Mouse (Mus musculus): ENCODE measurements around the gene Mfsd11. TPM values are rescaled to one million over a fixed set of nuclear protein-coding genes. Genes with fewer than 3 reads are reported as not detected.
"Not testable (repeated sequence)": the region's sequence is repeated elsewhere in the genome, so short reads cannot be mapped to it uniquely, and the experiment has no call there.

The Mfsd11 gene
- polyA plus RNA-seq, 1 experiment from 2014 or later = 39.0 TPM

DNA sequence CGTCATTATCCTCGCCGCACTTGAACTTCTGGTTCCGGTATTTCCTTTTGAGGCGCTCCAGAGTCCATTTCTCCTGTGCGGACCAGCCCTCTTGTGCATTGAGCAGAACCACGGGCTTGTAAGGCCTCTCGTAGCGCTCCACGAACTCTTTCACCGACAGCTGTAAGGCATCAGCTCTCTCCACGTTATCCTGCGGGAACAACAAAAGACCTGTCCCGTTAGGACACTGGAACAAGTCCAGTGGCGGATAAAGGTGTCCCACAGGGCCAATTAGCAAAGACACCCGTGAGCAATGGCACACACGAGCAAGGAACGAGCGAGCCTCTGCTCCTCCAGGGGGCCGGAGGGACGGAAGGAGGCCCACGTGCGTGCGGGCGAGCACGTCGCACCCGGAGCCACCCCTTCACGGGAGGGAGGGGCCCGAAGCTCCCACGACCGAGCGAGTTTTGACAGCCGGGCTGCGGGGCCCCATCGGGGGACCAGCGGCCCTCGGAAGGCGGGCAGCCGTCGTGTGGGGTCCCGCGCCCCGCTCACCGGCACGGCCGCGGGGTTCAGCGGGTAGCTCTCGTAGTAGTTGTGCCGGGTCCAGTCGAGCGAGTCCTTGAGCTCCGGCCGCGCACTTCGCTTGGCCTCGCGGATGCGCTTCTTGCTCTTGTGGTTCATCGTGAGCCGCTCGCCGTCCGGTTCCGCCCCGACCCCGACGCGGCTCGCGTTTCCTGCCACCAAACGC, 9.5 kb upstream of the Mfsd11 start:
- Histone ChIP-seq H3K27ac (ENCODE audit: low read length) (peak overlapping the region; percentile 100), H3K4me2 (ENCODE audit: low read depth, low read length) (peak overlapping the region; percentile 89), H3K9me3 (replicated peaks; ENCODE audit: control insufficient read depth, low read length) (no peaks in the 10 kb centered on the region), H3K9ac (ENCODE audit: low read length) (peak overlapping the region; percentile 97), H3K4me1 (ENCODE audit: control insufficient read depth, insufficient read depth, low read length) (peaks cover 30% of the 10 kb centered on the region), H3K4me3 (ENCODE audit: low read length) (peak overlapping the region; percentile 79), H3K27me3 (ENCODE audit: control insufficient read depth, insufficient read depth, low read length) (no peaks in the 10 kb centered on the region), H3K36me3 (ENCODE audit: control insufficient read depth, insufficient read depth) (peaks cover 34% of the 10 kb centered on the region)
- peak; percentile 59 for ATAC-seq (replicated peaks; ENCODE audit: extremely low read depth, insufficient read depth, low FRiP score)
- WGBS = under 1% methylated on average over 70 of the region's 73 CpGs

GRCm38 (mm10) chr11:116843261-116844233, 8.7 kb upstream of the Mfsd11 start, which contains the start of the genes Mettl23 and Jmjd6:
Gene Mettl23 (plus strand): TSS chr11:116843278.
Gene Jmjd6 (minus strand): TSS chr11:116843449.
- Histone ChIP-seq H3K4me3 (ENCODE audit: low read length) (peak within 1 kb of the TSS; percentile 79), H3K27me3 (ENCODE audit: control insufficient read depth, insufficient read depth, low read length) (no peaks in the 10 kb centered on the region), H3K27ac (ENCODE audit: low read length) (peak within 1 kb of the TSS; percentile 100), H3K36me3 (ENCODE audit: control insufficient read depth, insufficient read depth) (peaks cover 30% of the 10 kb centered on the region), H3K4me2 (ENCODE audit: low read depth, low read length) (peak within 1 kb of the TSS; percentile 89), H3K4me1 (ENCODE audit: control insufficient read depth, insufficient read depth, low read length) (peaks cover 30% of the 10 kb centered on the region), H3K9me3 (replicated peaks; ENCODE audit: control insufficient read depth, low read length) (no peaks in the 10 kb centered on the region), H3K9ac (ENCODE audit: low read length) (peak within 1 kb of the TSS; percentile 97)
- under 1% methylated on average over 72 of the region's 72 CpGs for WGBS
- peak; percentile 94 for ATAC-seq (replicated peaks; ENCODE audit: extremely low read depth, insufficient read depth, low FRiP score)

DNA sequence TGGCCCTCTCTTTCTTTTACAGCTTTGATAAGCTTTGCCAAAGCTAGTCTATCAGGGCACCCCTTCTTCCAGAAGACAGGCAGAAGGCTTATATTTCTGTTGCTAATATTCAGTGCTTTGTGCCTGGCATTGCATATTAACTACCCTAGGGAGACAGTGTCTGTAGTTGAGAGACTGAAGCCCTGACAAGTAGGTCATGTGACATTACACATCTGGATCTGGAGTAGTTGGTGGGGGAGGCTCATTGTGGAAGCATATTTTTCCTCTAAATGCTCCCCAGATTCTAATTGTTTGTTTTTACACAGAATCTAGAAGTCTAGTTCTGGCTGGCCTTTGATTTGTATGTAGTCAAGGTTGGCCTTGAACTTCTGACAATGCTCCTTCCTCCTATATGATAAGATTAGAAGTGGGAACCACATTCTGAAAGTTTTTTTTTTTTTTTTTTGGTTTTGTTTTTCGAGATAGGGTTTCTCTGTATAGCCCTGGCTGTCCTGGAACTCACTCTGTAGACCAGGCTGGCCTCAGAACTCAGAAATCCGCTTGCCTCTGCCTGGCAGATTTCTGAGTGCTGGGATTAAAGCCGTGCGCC, 5.6 kb upstream of the Mfsd11 start:
- Histone ChIP-seq H3K27ac (ENCODE audit: low read length) (no peak overlapping the region), H3K4me2 (ENCODE audit: low read depth, low read length) (no peak overlapping the region), H3K4me1 (ENCODE audit: control insufficient read depth, insufficient read depth, low read length) (peaks cover 15% of the 10 kb centered on the region), H3K27me3 (ENCODE audit: control insufficient read depth, insufficient read depth, low read length) (no peaks in the 10 kb centered on the region), H3K9me3 (replicated peaks; ENCODE audit: control insufficient read depth, low read length) (no peaks in the 10 kb centered on the region), H3K36me3 (ENCODE audit: control insufficient read depth, insufficient read depth) (peaks cover 21% of the 10 kb centered on the region), H3K4me3 (ENCODE audit: low read length) (no peak overlapping the region), H3K9ac (ENCODE audit: low read length) (no peak overlapping the region)
- 82% methylated on average over 4 of the region's 4 CpGs for WGBS
- no peak for ATAC-seq (replicated peaks; ENCODE audit: extremely low read depth, insufficient read depth, low FRiP score)

- Histone ChIP-seq H3K36me3 (ENCODE audit: control insufficient read depth, insufficient read depth) (peaks cover 24% of the 10 kb centered on the region), H3K27ac (ENCODE audit: low read length) (no peak overlapping the region), H3K9me3 (replicated peaks; ENCODE audit: control insufficient read depth, low read length) (no peaks in the 10 kb centered on the region), H3K4me1 (ENCODE audit: control insufficient read depth, insufficient read depth, low read length) (peaks cover 14% of the 10 kb centered on the region), H3K4me3 (ENCODE audit: low read length) (no peak overlapping the region), H3K4me2 (ENCODE audit: low read depth, low read length) (no peak overlapping the region), H3K27me3 (ENCODE audit: control insufficient read depth, insufficient read depth, low read length) (no peaks in the 10 kb centered on the region), H3K9ac (ENCODE audit: low read length) (no peak overlapping the region)
- no peak for ATAC-seq (replicated peaks; ENCODE audit: extremely low read depth, insufficient read depth, low FRiP score)
- 90% methylated on average over 3 of the region's 3 CpGs for WGBS
Observed at GRCm38 (mm10) chr11:116847187-116848085, 4.8 kb upstream of the Mfsd11 start.

DNA sequence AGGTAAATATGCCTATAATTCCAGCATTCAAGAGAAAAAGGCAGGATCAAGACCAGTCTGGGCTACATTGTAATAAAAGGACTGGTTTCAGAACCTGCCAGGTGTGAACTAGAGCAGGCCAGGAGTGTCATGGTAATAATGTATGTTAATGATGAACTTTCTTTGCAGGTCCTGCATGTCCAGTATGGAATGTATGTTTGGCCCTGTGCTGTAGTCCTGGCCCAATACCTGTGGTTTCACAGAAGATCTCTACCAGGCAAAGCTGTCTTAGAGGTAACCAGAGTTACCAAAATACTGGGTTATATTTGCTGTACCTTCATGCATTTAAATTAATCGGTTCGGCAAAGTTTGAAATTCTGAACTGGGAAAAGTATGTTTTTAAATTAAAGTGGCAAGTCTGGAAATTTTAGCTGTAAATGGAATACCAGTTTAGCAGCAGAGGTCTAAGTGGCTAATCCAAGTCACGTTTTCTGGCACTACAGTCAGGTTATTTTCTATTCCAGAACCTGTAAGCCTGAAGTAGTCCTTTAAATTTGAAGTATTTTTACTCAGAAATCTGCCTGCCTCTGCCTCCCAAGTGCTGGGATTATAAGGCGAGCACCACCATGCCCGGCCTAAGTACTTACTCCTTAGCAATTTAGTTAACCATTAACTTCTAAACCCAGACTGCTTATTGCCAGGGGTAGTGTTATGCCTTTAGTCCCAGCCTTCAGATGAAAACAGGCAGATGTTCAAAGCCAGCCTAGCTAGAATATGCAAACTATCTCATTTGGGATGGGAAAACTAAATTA, 4.0 kb upstream of the Mfsd11 start:
- Histone ChIP-seq H3K4me3 (ENCODE audit: low read length) (no peak overlapping the region), H3K4me1 (ENCODE audit: control insufficient read depth, insufficient read depth, low read length) (peaks cover 14% of the 10 kb centered on the region), H3K36me3 (ENCODE audit: control insufficient read depth, insufficient read depth) (peaks cover 24% of the 10 kb centered on the region), H3K4me2 (ENCODE audit: low read depth, low read length) (no peak overlapping the region), H3K27me3 (ENCODE audit: control insufficient read depth, insufficient read depth, low read length) (no peaks in the 10 kb centered on the region), H3K9me3 (replicated peaks; ENCODE audit: control insufficient read depth, low read length) (no peaks in the 10 kb centered on the region), H3K9ac (ENCODE audit: low read length) (no peak overlapping the region), H3K27ac (ENCODE audit: low read length) (no peak overlapping the region)
- WGBS = 82% methylated on average over 5 of the region's 5 CpGs
- ATAC-seq (replicated peaks; ENCODE audit: extremely low read depth, insufficient read depth, low FRiP score) = no peak

GRCm38 (mm10) chr11:116848877-116849178, 3.4 kb upstream of the Mfsd11 start:
- H3K27me3 ChIP-seq (ENCODE audit: control insufficient read depth, insufficient read depth, low read length); H3K9ac ChIP-seq (ENCODE audit: low read length); H3K4me3 ChIP-seq (ENCODE audit: low read length); ATAC-seq (replicated peaks; ENCODE audit: extremely low read depth, insufficient read depth, low FRiP score); H3K27ac ChIP-seq (ENCODE audit: low read length); H3K4me2 ChIP-seq (ENCODE audit: low read depth, low read length); H3K9me3 ChIP-seq (replicated peaks; ENCODE audit: control insufficient read depth, low read length): not testable (repeated sequence)
- 67% methylated on average over 2 of the region's 2 CpGs for WGBS
- Histone ChIP-seq H3K4me1 (ENCODE audit: control insufficient read depth, insufficient read depth, low read length) (peaks cover 14% of the 10 kb centered on the region), H3K36me3 (ENCODE audit: control insufficient read depth, insufficient read depth) (peaks cover 24% of the 10 kb centered on the region)

DNA sequence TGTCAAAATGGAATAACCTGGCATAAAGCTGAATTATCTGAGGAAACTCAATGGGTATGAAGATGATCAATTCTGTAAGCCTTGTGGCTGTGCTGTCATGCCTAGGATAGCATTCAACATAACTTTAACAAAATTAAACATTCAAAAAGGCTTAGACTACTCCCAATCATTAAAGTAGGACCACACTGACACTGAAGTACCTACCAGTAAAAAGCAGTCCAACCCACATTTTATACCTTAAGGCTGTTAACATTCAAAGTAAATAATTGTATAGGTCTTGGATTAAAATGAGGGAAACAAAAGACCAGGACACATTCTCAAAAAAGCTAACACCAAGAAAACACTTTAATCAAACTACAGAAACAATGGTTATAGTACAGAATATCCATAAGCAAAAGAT, 2.7 kb upstream of the Mfsd11 start:
- no peak overlapping the region for H3K4me3 ChIP-seq (ENCODE audit: low read length)

DNA sequence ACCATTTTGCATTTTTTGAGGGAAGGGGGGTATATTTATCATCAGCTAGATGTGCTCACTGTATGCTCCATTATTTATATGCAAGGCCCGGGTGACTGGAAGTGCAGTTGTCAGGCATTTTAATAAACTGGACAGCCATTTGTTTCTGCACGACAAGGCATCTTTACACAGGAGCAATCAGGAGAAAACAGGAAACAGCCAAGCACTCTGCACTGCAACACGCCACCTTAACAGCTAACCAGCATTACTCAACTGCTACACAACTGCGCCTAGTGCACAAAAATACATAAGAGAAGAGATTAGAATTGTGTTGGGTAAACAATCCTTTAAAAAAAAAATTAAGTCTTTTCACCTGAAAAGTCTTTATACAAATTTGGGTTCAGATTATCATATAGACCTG, 2.2 kb upstream of the Mfsd11 start:
- H3K9me3 ChIP-seq (replicated peaks; ENCODE audit: control insufficient read depth, low read length) = no peaks in the 10 kb centered on the region
- H3K4me1 ChIP-seq (ENCODE audit: control insufficient read depth, insufficient read depth, low read length) = peaks cover 16% of the 10 kb centered on the region
- no peak for ATAC-seq (replicated peaks; ENCODE audit: extremely low read depth, insufficient read depth, low FRiP score)
- 36% methylated on average over 4 of the region's 4 CpGs for WGBS
- no peaks in the 10 kb centered on the region for H3K27me3 ChIP-seq (ENCODE audit: control insufficient read depth, insufficient read depth, low read length)
- peaks cover 24% of the 10 kb centered on the region for H3K36me3 ChIP-seq (ENCODE audit: control insufficient read depth, insufficient read depth)
- H3K9ac ChIP-seq (ENCODE audit: low read length) = peak overlapping the region; percentile 99
- H3K4me2 ChIP-seq (ENCODE audit: low read depth, low read length) = peak overlapping the region; percentile 69
- H3K4me3 ChIP-seq (ENCODE audit: low read length) = peak overlapping the region; percentile 30
- H3K27ac ChIP-seq (ENCODE audit: low read length) = no peak overlapping the region

More for the DNA sequence above, 2.7 kb upstream of the Mfsd11 start:
- Histone ChIP-seq H3K36me3 (ENCODE audit: control insufficient read depth, insufficient read depth) (peaks cover 24% of the 10 kb centered on the region), H3K9ac (ENCODE audit: low read length) (no peak overlapping the region), H3K9me3 (replicated peaks; ENCODE audit: control insufficient read depth, low read length) (no peaks in the 10 kb centered on the region), H3K4me1 (ENCODE audit: control insufficient read depth, insufficient read depth, low read length) (peaks cover 11% of the 10 kb centered on the region), H3K4me2 (ENCODE audit: low read depth, low read length) (no peak overlapping the region), H3K27me3 (ENCODE audit: control insufficient read depth, insufficient read depth, low read length) (no peaks in the 10 kb centered on the region), H3K27ac (ENCODE audit: low read length) (no peak overlapping the region)
- ATAC-seq (replicated peaks; ENCODE audit: extremely low read depth, insufficient read depth, low FRiP score) = no peak

Data from heart, embryonic 16.5 days (tissue).